Mouse (Mus musculus) hindbrain, embryonic 16.5 days (tissue): ENCODE measurements around the gene Ckb. TPM values are rescaled to one million over a fixed set of nuclear protein-coding genes. Genes with fewer than 3 reads are reported as not detected.

Experiments used
- ATAC-seq: fragments of 200-750 bp; cut with Nextera tagmentation; 2 replicates; pipeline ENCODE4 v1.8.0; 2017; ENCODE audit warnings: moderate TSS enrichment, moderate library complexity
- H3K27ac ChIP-seq: fragments of 300-500 bp; sonication (generic); 2 replicates; pipeline ENCODE4 v1.5.1; 2014; ENCODE audit warnings: low read depth, mild to moderate bottlenecking, control low read depth, low read length, moderate library complexity
- H3K27me3 ChIP-seq: fragments of 300-500 bp; sonication (generic); replicated peaks from 2 replicates; pipeline ENCODE4 v1.6.1; 2014; ENCODE audit warnings: low read length; ENCODE audit not compliant: control insufficient read depth, insufficient read depth
- H3K36me3 ChIP-seq: fragments of 300-500 bp; sonication (generic); 2 replicates; pipeline ENCODE4 v1.6.1; 2014; ENCODE audit warnings: mild to moderate bottlenecking, low read length, moderate library complexity, mixed read lengths; ENCODE audit not compliant: control insufficient read depth, insufficient read depth
- H3K4me1 ChIP-seq: fragments of 300-500 bp; sonication (generic); 2 replicates; pipeline ENCODE4 v1.6.1; 2014; ENCODE audit warnings: low read depth, low read length; ENCODE audit not compliant: control insufficient read depth, insufficient read depth
- H3K4me2 ChIP-seq: fragments of 300-500 bp; sonication (generic); 2 replicates; pipeline ENCODE4 v1.6.1; 2014; ENCODE audit warnings: mild to moderate bottlenecking, low read length, control low read depth, moderate library complexity
- H3K4me3 ChIP-seq: fragments of 300-500 bp; sonication (generic); 2 replicates; pipeline ENCODE4 v1.5.1; 2014; ENCODE audit warnings: mild to moderate bottlenecking, low read length, control low read depth, moderate library complexity
- H3K9ac ChIP-seq: fragments of 300-500 bp; sonication (generic); 2 replicates; pipeline ENCODE4 v1.6.1; 2014; ENCODE audit warnings: low read depth, mild to moderate bottlenecking, control low read depth, low read length, moderate library complexity
- H3K9me3 ChIP-seq: fragments of 300-500 bp; sonication (generic); 2 replicates; pipeline ENCODE4 v1.6.1; 2014; ENCODE audit warnings: mild to moderate bottlenecking, low read length, moderate library complexity; ENCODE audit not compliant: control insufficient read depth
- WGBS: fragments of 180-500 bp; shearing (Covaris S2); extraction: QIAGEN DNeasy Blood & Tissue Kit; methylation state at CpG from one replicate; pipeline ENCODE4 v1.1.7; 2014; 5-methylcytosine and 5-hydroxymethylcytosine counted together
- polyA plus RNA-seq: library from polyadenylated mRNA; unstranded; fragments of >200 nt; fragmentation: Nextera tagmentation; extraction: Ambion mirVana; gene quantifications from 2 replicates; pipeline ENCODE4 v1.2.1, GENCODE M21; 2015

Gene Ckb
- polyA plus RNA-seq, 1 experiment from 2014 or later = 2,238 TPM

DNA sequence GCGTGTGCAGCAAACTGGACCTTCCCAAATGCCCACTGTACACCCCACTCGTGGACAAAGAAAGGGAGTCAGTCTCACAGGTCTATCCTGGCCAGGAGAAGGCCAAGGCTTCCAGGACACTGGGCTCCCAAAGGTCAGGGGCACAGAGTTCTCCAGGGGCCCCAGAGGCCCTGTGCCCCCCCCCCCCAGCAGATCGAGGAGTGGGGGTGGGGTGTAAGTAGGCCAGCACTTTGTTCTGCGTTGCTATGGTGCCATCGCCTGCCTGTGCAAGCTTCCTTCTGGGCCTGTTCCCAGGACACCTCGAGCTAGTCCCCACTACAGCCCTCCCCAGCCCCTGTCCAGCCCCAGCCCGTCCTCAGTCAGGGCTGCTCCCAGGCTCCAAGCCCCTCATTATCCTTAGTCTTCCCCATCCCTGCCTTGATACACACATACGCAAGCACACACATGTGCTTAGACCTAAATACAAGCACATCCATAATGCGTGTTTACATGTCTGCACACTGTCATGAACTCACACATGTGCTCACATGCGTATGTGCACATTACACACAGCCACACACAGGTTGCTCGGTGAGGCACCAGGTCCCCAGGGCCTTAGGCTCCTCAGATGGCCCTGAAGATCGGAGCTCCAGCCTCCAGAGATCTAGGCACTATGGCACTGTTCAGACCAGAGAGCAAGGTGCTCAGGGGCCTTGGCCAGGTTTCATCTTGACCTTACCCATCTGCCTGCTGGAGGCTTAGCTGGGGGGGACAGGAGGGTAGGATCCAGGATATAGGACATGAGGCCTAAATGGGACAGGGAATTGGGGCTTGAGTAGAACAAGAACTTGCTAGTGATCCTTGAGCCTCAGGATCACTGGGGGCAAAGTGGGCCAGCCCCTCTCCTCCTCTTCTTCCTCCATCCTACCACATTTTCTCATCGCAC is 23.0 kb upstream of the Ckb start:
- peak overlapping the region; percentile 54 for H3K9ac ChIP-seq

DNA sequence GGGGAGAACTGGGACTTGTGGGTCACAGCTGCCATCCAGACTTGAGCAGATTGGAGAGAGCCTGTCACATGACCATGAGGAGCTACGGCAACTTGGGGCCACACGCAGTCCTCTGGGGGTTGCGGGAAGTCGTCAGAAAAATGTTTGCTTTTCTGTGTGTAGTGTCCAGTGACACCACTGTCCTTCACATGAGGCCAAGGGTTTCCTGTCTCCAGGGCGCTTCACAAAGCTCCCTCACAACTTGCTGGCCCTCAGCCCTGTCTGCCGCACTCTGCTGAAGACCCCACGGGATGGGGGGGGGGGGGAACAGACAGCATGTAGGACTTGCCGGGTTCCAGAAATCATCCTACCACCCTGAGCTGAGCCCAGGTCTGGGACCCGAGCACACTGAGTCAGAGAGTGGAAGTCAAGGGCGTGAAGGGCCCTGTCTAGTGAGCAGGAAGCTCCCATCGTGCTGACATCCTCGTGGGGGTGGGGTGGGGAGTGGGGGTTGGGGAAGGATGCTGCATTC is 22.2 kb upstream of the Ckb start:
- no peaks in the 10 kb centered on the region for H3K27me3 ChIP-seq
- peak; percentile 65 for ATAC-seq
- H3K27ac ChIP-seq = peak overlapping the region; percentile 83
- peaks cover 53% of the 10 kb centered on the region for H3K4me1 ChIP-seq
- WGBS = 4% methylated on average over 12 of the region's 12 CpGs
- peak overlapping the region; percentile 54 for H3K9ac ChIP-seq
- no peaks in the 10 kb centered on the region for H3K9me3 ChIP-seq
- peak overlapping the region; percentile 34 for H3K4me2 ChIP-seq
- H3K4me3 ChIP-seq = no peak overlapping the region
- H3K36me3 ChIP-seq = no peaks in the 10 kb centered on the region

More for the DNA sequence above, 23.0 kb upstream of the Ckb start:
- WGBS = 31% methylated on average over 13 of the region's 13 CpGs
- no peak overlapping the region for H3K4me3 ChIP-seq
- H3K4me2 ChIP-seq = peak overlapping the region; percentile 30; the same call in 1 of the 2 replicates
- H3K27me3 ChIP-seq = no peaks in the 10 kb centered on the region
- H3K27ac ChIP-seq = peak overlapping the region; percentile 83
- peak; percentile 65 for ATAC-seq
- no peaks in the 10 kb centered on the region for H3K36me3 ChIP-seq
- H3K4me1 ChIP-seq = peaks cover 53% of the 10 kb centered on the region
- no peaks in the 10 kb centered on the region for H3K9me3 ChIP-seq

DNA sequence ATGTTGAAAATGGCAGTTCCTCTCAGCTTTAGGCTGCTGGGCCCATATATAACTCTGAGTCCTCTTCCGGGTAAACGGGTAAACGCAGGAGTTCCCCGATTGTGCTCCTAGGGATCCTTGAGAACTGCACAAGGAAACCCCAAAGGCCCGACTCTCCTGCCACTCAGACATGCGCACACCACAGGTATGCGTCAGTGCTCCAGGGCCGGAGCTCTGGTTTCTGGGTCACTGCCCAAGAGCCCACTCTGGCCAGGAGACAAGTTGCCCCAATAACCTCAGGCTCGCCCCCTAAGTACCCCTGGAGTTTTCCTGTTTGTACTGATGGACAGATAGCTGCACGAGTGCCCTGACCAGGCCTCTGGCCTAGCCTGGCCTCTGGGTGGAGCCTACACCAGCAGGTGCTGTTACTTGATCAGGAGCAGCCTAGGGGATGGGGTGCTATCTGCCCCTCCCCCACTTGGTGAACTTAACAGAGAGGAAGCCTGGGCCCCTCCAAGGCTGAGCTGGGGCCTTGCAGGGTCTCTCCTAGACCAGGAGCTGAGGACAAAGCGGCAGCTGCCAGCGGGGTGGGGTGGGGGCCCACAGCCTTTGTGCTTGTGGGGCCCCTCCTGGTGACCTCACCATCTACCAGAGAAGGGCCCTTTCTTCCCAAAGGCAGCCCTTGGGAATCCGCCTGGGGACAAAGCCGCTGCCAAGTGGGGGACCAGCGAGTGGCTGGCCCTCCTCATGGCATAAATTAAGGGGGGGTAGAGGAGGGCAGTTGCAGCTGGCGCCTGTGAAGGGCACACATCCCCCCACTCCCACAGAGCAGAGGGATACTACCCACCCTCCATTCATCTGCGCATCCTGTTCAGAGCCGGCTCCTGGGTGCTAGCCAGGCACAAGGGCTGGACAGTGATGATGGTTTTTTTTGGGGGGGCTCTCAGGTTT is 21.5 kb upstream of the Ckb start:
- ATAC-seq = peak; percentile 81
- peak overlapping the region; percentile 83 for H3K27ac ChIP-seq
- 7% methylated on average over 18 of the region's 18 CpGs for WGBS
- peak overlapping the region; percentile 34 for H3K4me2 ChIP-seq
- H3K4me3 ChIP-seq = no peak overlapping the region
- H3K4me1 ChIP-seq = peaks cover 53% of the 10 kb centered on the region
- no peaks in the 10 kb centered on the region for H3K36me3 ChIP-seq
- peak overlapping the region; percentile 39 for H3K9ac ChIP-seq
- no peaks in the 10 kb centered on the region for H3K9me3 ChIP-seq
- H3K27me3 ChIP-seq = no peaks in the 10 kb centered on the region

DNA sequence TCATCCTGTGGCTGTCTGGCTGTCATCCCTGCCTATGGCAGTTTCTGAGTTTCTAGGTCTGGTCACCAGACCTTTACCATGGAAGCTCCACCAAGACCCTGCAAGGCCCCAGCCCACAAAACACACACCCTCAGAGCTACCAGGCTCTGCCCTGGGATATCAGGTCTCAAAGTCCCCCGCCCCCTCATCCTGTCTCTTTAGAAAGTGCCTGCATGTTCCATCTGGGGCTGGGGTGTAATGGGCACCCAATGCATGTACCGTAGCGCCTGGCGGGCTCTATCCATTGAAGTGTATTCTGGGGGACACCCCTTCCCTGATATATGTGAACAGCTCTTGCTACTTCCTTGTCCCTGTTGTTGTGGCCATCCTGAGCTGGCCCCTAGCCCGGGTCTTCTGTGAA is 20.8 kb upstream of the Ckb start:
- H3K27me3 ChIP-seq = no peaks in the 10 kb centered on the region
- no peaks in the 10 kb centered on the region for H3K36me3 ChIP-seq
- peak overlapping the region; percentile 27; the same call in 1 of the 2 replicates for H3K9ac ChIP-seq
- H3K4me1 ChIP-seq = peaks cover 58% of the 10 kb centered on the region
- H3K4me2 ChIP-seq = no peak overlapping the region
- H3K4me3 ChIP-seq = no peak overlapping the region
- no peak for ATAC-seq
- 55% methylated on average over 5 of the region's 5 CpGs for WGBS
- H3K27ac ChIP-seq = peak overlapping the region; percentile 83
- H3K9me3 ChIP-seq = no peaks in the 10 kb centered on the region

DNA sequence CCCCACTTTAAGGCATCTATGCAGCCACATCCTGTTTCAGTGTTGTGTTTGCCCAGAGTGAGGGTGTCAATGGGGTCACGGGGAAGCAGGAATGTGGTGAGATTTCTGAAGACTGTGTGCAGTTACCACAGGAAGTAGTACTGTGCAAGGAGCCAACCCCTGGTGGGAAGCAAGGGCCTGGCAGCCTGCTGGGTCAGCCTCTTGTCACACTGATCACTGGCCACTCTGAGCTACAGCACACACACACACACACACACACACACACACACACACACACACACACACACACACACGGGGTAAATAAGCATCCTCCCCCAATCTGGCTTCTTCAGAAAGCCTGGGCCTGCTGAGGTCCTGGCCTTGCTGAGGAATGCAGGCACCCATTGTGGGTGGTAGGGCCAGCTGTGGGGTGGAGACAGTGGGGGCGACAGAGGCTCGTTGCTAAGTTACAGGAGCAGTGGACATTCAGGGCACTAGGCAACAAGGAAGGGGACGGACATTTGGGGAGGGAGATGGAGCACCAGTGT is 19.3 kb upstream of the Ckb start:
- H3K4me3 ChIP-seq = no peak overlapping the region
- no peaks in the 10 kb centered on the region for H3K9me3 ChIP-seq
- H3K27ac ChIP-seq = peak overlapping the region; percentile 83
- WGBS = 9% methylated on average over 5 of the region's 5 CpGs
- no peak overlapping the region for H3K4me2 ChIP-seq
- ATAC-seq = peak; percentile 53
- peaks cover 71% of the 10 kb centered on the region for H3K4me1 ChIP-seq
- H3K9ac ChIP-seq = no peak overlapping the region
- no peaks in the 10 kb centered on the region for H3K27me3 ChIP-seq
- H3K36me3 ChIP-seq = no peaks in the 10 kb centered on the region

DNA sequence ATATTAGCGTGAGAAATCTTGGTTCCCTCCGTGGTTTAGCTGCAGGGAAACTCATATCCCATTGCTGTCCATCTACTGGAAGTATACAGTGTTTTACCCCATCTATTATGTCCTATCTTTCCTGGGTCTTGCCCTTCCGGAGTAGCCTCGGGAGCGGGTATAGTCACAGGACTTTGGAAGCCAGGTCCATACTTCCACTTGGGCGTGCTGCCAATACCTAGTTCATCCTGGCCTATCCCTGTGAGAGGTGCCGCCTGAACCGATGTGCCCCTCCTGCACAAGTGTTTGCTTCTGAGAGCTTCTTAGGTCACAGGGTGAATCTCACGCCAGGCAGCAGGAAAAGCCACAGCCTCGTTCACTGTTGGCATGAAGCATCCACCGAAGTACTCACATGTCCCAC is 17.3 kb upstream of the Ckb start:
- WGBS = 76% methylated on average over 11 of the region's 11 CpGs
- Histone ChIP-seq H3K36me3 (no peaks in the 10 kb centered on the region), H3K9ac (no peak overlapping the region), H3K4me3 (no peak overlapping the region), H3K27me3 (no peaks in the 10 kb centered on the region), H3K4me1 (peaks cover 54% of the 10 kb centered on the region), H3K9me3 (no peaks in the 10 kb centered on the region), H3K27ac (no peak overlapping the region; the same call in 1 of the 2 replicates), H3K4me2 (no peak overlapping the region)
- ATAC-seq = no peak

DNA sequence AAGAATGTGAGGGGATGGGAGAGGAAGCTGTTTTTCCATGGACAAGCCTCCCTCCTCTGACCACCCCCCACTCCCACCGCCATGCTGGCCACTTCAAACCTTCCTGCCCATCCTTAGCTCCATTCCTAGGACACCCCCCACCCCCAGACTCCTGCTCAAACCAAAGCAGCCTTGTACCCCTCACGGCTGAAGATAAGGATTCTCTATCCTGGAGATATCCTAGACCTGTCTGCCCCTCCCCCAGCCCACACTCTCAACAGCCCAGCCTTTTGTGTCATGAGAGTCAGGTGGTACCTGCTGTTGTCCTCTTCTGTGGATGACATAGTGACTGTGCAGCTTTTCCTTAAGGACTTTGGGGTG is 15.9 kb upstream of the Ckb start:
- no peaks in the 10 kb centered on the region for H3K9me3 ChIP-seq
- no peak overlapping the region; the same call in 1 of the 2 replicates for H3K4me2 ChIP-seq
- H3K4me3 ChIP-seq = no peak overlapping the region
- H3K9ac ChIP-seq = peak overlapping the region; percentile 18; the same call in 1 of the 2 replicates
- peaks cover 40% of the 10 kb centered on the region for H3K4me1 ChIP-seq
- ATAC-seq = no peak
- H3K27me3 ChIP-seq = no peaks in the 10 kb centered on the region
- H3K27ac ChIP-seq = peak overlapping the region; percentile 88
- H3K36me3 ChIP-seq = no peaks in the 10 kb centered on the region
- 23% methylated on average over 2 of the region's 2 CpGs for WGBS

DNA sequence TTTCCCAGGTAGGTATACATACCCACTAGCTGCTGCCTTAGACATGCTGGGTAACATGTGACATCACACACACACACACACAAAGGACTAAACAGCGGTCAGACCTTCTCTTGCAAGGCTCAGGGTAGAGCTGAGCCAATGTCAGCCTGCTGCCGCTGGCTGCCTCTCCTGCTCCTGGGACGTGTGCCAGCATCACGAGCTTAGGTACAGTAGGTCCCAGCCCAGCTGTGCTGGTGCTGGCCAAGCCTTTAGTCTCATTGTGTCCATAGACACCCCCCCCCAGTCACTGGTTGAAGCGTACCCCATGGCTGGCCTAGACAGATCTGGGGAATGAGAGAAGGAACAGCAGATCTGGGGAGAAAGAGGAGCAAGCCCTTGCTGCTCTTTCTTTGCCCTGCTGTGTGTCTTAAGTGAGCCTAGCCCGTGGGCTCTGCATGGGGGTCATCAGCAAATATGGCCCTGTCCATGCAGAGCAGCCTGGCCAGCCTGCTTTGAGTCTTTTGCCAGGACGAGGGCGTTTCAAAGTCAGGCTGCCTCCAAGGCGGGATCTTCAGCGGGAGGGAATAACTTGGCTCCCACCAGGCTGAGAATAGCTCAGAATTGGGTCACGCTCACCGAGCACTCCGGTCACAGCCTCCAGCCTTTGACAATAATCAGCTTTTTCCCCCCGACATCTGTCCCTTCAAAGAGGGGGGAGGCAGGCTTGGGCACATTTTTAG is 15.4 kb upstream of the Ckb start:
- H3K27me3 ChIP-seq = no peaks in the 10 kb centered on the region
- H3K4me3 ChIP-seq = no peak overlapping the region
- ATAC-seq = peak; percentile 62
- peaks cover 34% of the 10 kb centered on the region for H3K4me1 ChIP-seq
- no peaks in the 10 kb centered on the region for H3K9me3 ChIP-seq
- peak overlapping the region; percentile 88 for H3K27ac ChIP-seq
- H3K4me2 ChIP-seq = peak overlapping the region; percentile 0; the same call in 1 of the 2 replicates
- peak overlapping the region; percentile 47 for H3K9ac ChIP-seq
- WGBS = 9% methylated on average over 14 of the region's 14 CpGs
- H3K36me3 ChIP-seq = no peaks in the 10 kb centered on the region
